Mouse (Mus musculus) kidney, adult 2 months (tissue): ENCODE measurements around the gene Lrrc8c. TPM values are rescaled to one million over a fixed set of nuclear protein-coding genes. Genes with fewer than 3 reads are reported as not detected.
A peak's percentile ranks its signal among the peaks of the same experiment; 100 is the strongest.

ENCODE experiments used
- DNase-seq: peaks from one replicate; pipeline ENCODE4 v3.0.0; 2021
- H3K27ac ChIP-seq: fragments of 200-500 bp; 2 replicates; pipeline ENCODE4 v1.5.1; 2012; ENCODE audit warnings: low read depth, low read length, control low read depth, inconsistent platforms; ENCODE audit not compliant: insufficient read depth
- H3K27me3 ChIP-seq: fragments of 200-500 bp; replicated peaks from 2 replicates; pipeline ENCODE4 v1.6.1; 2012; ENCODE audit warnings: mild to moderate bottlenecking, moderate library complexity, low read length, inconsistent platforms; ENCODE audit not compliant: control insufficient read depth, insufficient read depth
- H3K36me3 ChIP-seq: fragments of 200-500 bp; 2 replicates; pipeline ENCODE4 v1.6.1; 2012; ENCODE audit warnings: mild to moderate bottlenecking, moderate library complexity, low read length, inconsistent platforms; ENCODE audit not compliant: control insufficient read depth, insufficient read depth
- H3K4me1 ChIP-seq: fragments of 200-500 bp; 2 replicates; pipeline ENCODE4 v1.6.1; 2011; ENCODE audit warnings: low read length; ENCODE audit not compliant: control insufficient read depth, insufficient read depth
- H3K4me3 ChIP-seq: fragments of 200-500 bp; 2 replicates; pipeline ENCODE4 v1.5.1; 2011; ENCODE audit warnings: mild to moderate bottlenecking, low read depth, low read length, control low read depth; ENCODE audit not compliant: insufficient read depth
- CTCF ChIP-seq: fragments of 200-500 bp; conservative IDR thresholded peaks from 2 replicates; pipeline ENCODE4 v1.5.1; 2011; ENCODE audit warnings: low read depth, mild to moderate bottlenecking, control low read depth, low read length, moderate library complexity, mixed read lengths; ENCODE audit not compliant: insufficient read depth, insufficient read length
- POLR2A ChIP-seq: fragments of 200-500 bp; IDR thresholded peaks from one replicate; pipeline ENCODE4 v1.6.1; 2011; ENCODE audit warnings: low read depth, low read length, control low read depth
- whole genome bisulfite sequencing: fragments of 180-500 bp; shearing (Covaris S2); methylation state at CpG from one replicate; pipeline ENCODE4 v1.1.7; 2018; 5-methylcytosine and 5-hydroxymethylcytosine counted together
- polyA plus RNA-seq: library from polyadenylated mRNA; depleted of rRNA; stranded (reverse); fragments of >200 nt; gene quantifications from 2 replicates; pipeline ENCODE4 v1.2.3, GENCODE M21; 2012

Gene Lrrc8c
- polyA plus RNA-seq, 1 experiment = 13.6 TPM

DNA sequence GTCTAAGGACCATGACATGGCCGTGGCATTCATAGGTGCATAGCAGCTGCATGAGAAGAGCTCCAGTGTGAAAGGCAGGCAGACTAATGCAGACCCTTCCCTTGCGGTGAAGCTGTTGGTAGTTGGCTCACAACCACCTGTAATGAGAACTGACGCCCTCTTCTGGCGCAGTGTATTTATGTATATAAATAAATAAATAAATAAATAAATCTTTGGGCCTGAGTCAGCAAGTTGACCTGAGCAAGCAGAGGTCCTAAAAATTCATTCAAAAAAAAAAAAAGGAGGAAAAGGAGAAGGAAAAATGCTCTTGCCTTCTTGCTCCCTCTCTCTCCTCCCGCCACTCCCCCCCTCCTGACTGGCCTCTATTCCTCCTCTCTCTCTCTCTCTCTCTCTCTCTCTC is 81.8 kb downstream of the Lrrc8c start:
- H3K36me3 ChIP-seq = no peaks in the 10 kb centered on the region
- H3K27me3 ChIP-seq = no peaks in the 10 kb centered on the region
- no peaks in the 10 kb centered on the region for H3K4me1 ChIP-seq
- no peak overlapping the region for H3K27ac ChIP-seq
- H3K4me3 ChIP-seq = no peak overlapping the region
- DNase-seq = no peak
- TF ChIP-seq POLR2A (no peak), CTCF (no peak)
- WGBS = 80% methylated on average over 4 of the region's 5 CpGs

- no peaks in the 10 kb centered on the region for H3K36me3 ChIP-seq
- no peaks in the 10 kb centered on the region for H3K4me1 ChIP-seq
- WGBS = 81% methylated on average over 9 of the region's 9 CpGs
- H3K27me3 ChIP-seq = no peaks in the 10 kb centered on the region
- TF ChIP-seq POLR2A (no peak), CTCF (no peak)
- H3K27ac ChIP-seq = no peak overlapping the region
- peak; percentile 45 for DNase-seq
- no peak overlapping the region for H3K4me3 ChIP-seq
These were observed 83.4 kb downstream of the Lrrc8c start for GRCm38 (mm10) chr5:105602585-105602984.

DNA sequence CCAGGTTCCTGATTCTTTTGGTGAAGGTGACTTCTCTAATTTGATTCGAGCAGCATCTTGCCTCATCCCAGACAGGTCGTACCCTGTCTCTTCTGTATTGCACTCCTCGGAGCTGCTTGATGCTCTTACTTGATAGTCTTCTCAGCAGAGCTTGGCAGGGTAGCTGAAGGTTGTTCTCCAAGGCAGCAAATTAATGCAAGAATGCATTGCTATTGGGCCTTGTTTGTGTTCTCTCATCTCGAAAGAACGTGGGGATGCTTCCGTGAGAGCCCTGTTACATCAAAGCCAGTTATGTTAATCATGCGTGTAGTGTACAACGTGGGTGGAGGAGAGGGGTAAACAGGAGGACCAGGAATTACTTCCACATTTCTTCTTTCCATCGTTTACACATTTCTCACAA is 86.5 kb downstream of the Lrrc8c start:
- TF ChIP-seq CTCF = no peak
- TF ChIP-seq POLR2A = no peak
- WGBS = 59% methylated on average over 9 of the region's 9 CpGs
- Histone ChIP-seq H3K27ac (no peak overlapping the region), H3K27me3 (no peaks in the 10 kb centered on the region), H3K4me3 (no peak overlapping the region), H3K4me1 (no peaks in the 10 kb centered on the region), H3K36me3 (no peaks in the 10 kb centered on the region)
- DNase-seq = no peak

- WGBS = 79% methylated on average over 12 of the region's 12 CpGs
- Histone ChIP-seq H3K4me3 (no peak overlapping the region), H3K27ac (no peak overlapping the region), H3K36me3 (no peaks in the 10 kb centered on the region), H3K4me1 (0 out of 2 replicates have a peak, but pooled peaks cover 3% of the 10 kb centered on the region), H3K27me3 (no peaks in the 10 kb centered on the region)
- DNase-seq = no peak
- TF ChIP-seq POLR2A = no peak
- no peak for TF ChIP-seq CTCF
These were observed 90.5 kb downstream of the Lrrc8c start for GRCm38 (mm10) chr5:105609683-105610082.

- H3K36me3 ChIP-seq = no peaks in the 10 kb centered on the region
- H3K4me3 ChIP-seq = no peak overlapping the region
- DNase-seq = peak; percentile 27
- 0 out of 2 replicates have a peak, but pooled peaks cover 3% of the 10 kb centered on the region for H3K4me1 ChIP-seq
- WGBS = 35% methylated on average over 9 of the region's 9 CpGs
- no peaks in the 10 kb centered on the region for H3K27me3 ChIP-seq
- TF ChIP-seq POLR2A (no peak), CTCF (no peak)
- H3K27ac ChIP-seq = no peak overlapping the region
These were observed 93.8 kb downstream of the Lrrc8c start for GRCm38 (mm10) chr5:105613002-105613401.

- H3K4me3 ChIP-seq = no peak overlapping the region
- no peaks in the 10 kb centered on the region for H3K27me3 ChIP-seq
- WGBS = 78% methylated on average over 5 of the region's 5 CpGs
- H3K27ac ChIP-seq = 0 out of 2 replicates have a peak overlapping the region, but pooled peaks have one; percentile 23
- 0 out of 2 replicates have a peak, but pooled peaks cover 3% of the 10 kb centered on the region for H3K4me1 ChIP-seq
- TF ChIP-seq POLR2A (no peak), CTCF (no peak)
- DNase-seq = no peak
- no peaks in the 10 kb centered on the region for H3K36me3 ChIP-seq
These were observed 94.8 kb downstream of the Lrrc8c start for GRCm38 (mm10) chr5:105614000-105614399.

- Histone ChIP-seq H3K4me1 (0 out of 2 replicates have a peak, but pooled peaks cover 3% of the 10 kb centered on the region), H3K4me3 (no peak overlapping the region), H3K36me3 (no peaks in the 10 kb centered on the region), H3K27ac (0 out of 2 replicates have a peak overlapping the region, but pooled peaks have one; percentile 23), H3K27me3 (no peaks in the 10 kb centered on the region)
- DNase-seq = peak; percentile 36
- 55% methylated on average over 9 of the region's 9 CpGs for WGBS
- TF ChIP-seq CTCF = no peak
- TF ChIP-seq POLR2A = no peak
These were observed 95.7 kb downstream of the Lrrc8c start for GRCm38 (mm10) chr5:105614682-105615434.
